Mouse (Mus musculus) ES-E14 (cell line): ENCODE measurements around the gene Itgb5. TPM values are rescaled to one million over a fixed set of nuclear protein-coding genes. Genes with fewer than 3 reads are reported as not detected.
A peak's percentile ranks its signal among the peaks of the same experiment; 100 is the strongest.

Experiments used
- DNase-seq: peaks from one replicate; pipeline ENCODE4 v3.0.0-alpha.2; 2013; ENCODE audit warnings: low read depth, low spot score
- H3K27ac ChIP-seq: 2 replicates; pipeline ENCODE4 v1.5.1; 2012; ENCODE audit warnings: low read depth, mild to moderate bottlenecking, low read length, moderate library complexity, mixed read lengths; ENCODE audit not compliant: poor library complexity, insufficient read depth, severe bottlenecking
- H3K36me3 ChIP-seq: 2 replicates; pipeline ENCODE4 v1.6.1; 2012; ENCODE audit warnings: mild to moderate bottlenecking, low read length, moderate library complexity, mixed read lengths; ENCODE audit not compliant: control insufficient read depth, poor library complexity, insufficient read depth, severe bottlenecking
- H3K4me1 ChIP-seq, 2 experiments: fragments of 150-350 bp in 1 of 2; sonication (generic) in 1 of 2; 2 replicates each; pipeline ENCODE4 v1.6.1; 2012; ENCODE audit warnings: low read length in 2 of 2, mild to moderate bottlenecking in 1 of 2, mixed read lengths in 1 of 2; ENCODE audit not compliant: control insufficient read depth in 2 of 2, insufficient read depth in 2 of 2, poor library complexity in 1 of 2
- H3K4me3 ChIP-seq, 2 experiments: fragments of 150-350 bp in 1 of 2; sonication (generic) in 1 of 2; 2 replicates each; pipeline ENCODE4 v1.5.1; 2012; ENCODE audit warnings: low read length in 2 of 2, low read depth in 1 of 2, mild to moderate bottlenecking in 1 of 2, mixed read lengths in 1 of 2; ENCODE audit not compliant: insufficient read depth in 1 of 2, poor library complexity in 1 of 2, severe bottlenecking in 1 of 2
- H3K9ac ChIP-seq: 2 replicates; pipeline ENCODE4 v1.6.1; 2012; ENCODE audit warnings: low read depth, mild to moderate bottlenecking, low read length, mixed read lengths; ENCODE audit not compliant: poor library complexity, insufficient read depth, severe bottlenecking
- H3K9me3 ChIP-seq: fragments of 150-350 bp; sonication (generic); 2 replicates; pipeline ENCODE4 v1.6.1; 2012; ENCODE audit warnings: low read depth, mild to moderate bottlenecking, low read length; ENCODE audit not compliant: control insufficient read depth, insufficient read depth
- CHD2 ChIP-seq: IDR thresholded peaks from 2 replicates; pipeline ENCODE4 v1.6.1; 2014; ENCODE audit warnings: mild to moderate bottlenecking, low read depth, low read length, inconsistent platforms
- HCFC1 ChIP-seq: IDR thresholded peaks from 2 replicates; pipeline ENCODE4 v1.6.1; 2012; ENCODE audit warnings: low read length, inconsistent platforms, borderline replicate concordance; ENCODE audit not compliant: insufficient read depth
- MAFK ChIP-seq: IDR thresholded peaks from 2 replicates; pipeline ENCODE4 v1.6.1; 2014; ENCODE audit warnings: mild to moderate bottlenecking, low read depth, low read length, inconsistent platforms; ENCODE audit not compliant: insufficient read depth
- ZC3H11A ChIP-seq: IDR thresholded peaks from 2 replicates; pipeline ENCODE4 v1.6.1; 2012; ENCODE audit warnings: low read depth, mild to moderate bottlenecking, inconsistent platforms, low read length, borderline replicate concordance
- ZNF384 ChIP-seq: IDR thresholded peaks from 2 replicates; pipeline ENCODE4 v1.6.1; 2012; ENCODE audit warnings: low read depth, low read length, inconsistent platforms
- in situ Hi-C, 2 experiments: fragments of 600-800 bp; cut with MboI; formaldehyde crosslinking; loops; one replicate each; pipeline ENCODE4 v1.15.1; 2025; ENCODE audit warnings: low sequenced_read_pairs in 2 of 2, inconsistent platforms in 1 of 2; ENCODE audit not compliant: unreplicated experiment in 2 of 2
- total RNA-seq: library from RNA; depleted of rRNA; stranded (reverse); fragments of 300-350 nt; gene quantifications from 2 replicates; pipeline ENCODE4 v1.2.3, GENCODE M21; 2012

Gene Itgb5
- total RNA-seq, 1 experiment: 60.6 TPM

- H3K9ac ChIP-seq: no peak overlapping the region
- in situ Hi-C loops: no loop called here
- no peak for DNase-seq
- no peaks in the 10 kb centered on the region for H3K4me1 ChIP-seq
- no peak overlapping the region for H3K4me3 ChIP-seq
- no peaks in the 10 kb centered on the region for H3K9me3 ChIP-seq
- H3K36me3 ChIP-seq: no peaks in the 10 kb centered on the region
- no peak overlapping the region for H3K27ac ChIP-seq
- no peak for TF ChIP-seq ZC3H11A
- TF ChIP-seq CHD2: no peak
- no peak for TF ChIP-seq MAFK
- no peak for TF ChIP-seq HCFC1
- TF ChIP-seq ZNF384: no peak
Measured at GRCm38 (mm10) chr16:33795887-33796286, 33.6 kb upstream of the Itgb5 start.

- in situ Hi-C loops: no loop called here
- TF ChIP-seq ZC3H11A: no peak
- TF ChIP-seq CHD2: no peak
- TF ChIP-seq MAFK: no peak
- Histone ChIP-seq H3K9ac (no peak overlapping the region), H3K4me1 (no peaks in the 10 kb centered on the region), H3K36me3 (no peaks in the 10 kb centered on the region), H3K27ac (no peak overlapping the region), H3K4me3 (no peak overlapping the region), H3K9me3 (no peaks in the 10 kb centered on the region)
- no peak for DNase-seq
Measured at GRCm38 (mm10) chr16:33796756-33797155, 32.7 kb upstream of the Itgb5 start.

GRCm38 (mm10) chr16:33797860-33798259, 31.6 kb upstream of the Itgb5 start:
- peak; percentile 48 for DNase-seq
- in situ Hi-C loops: no loop called here
- H3K36me3 ChIP-seq: no peaks in the 10 kb centered on the region
- no peak overlapping the region for H3K27ac ChIP-seq
- no peak overlapping the region for H3K9ac ChIP-seq
- H3K4me1 ChIP-seq: no peaks in the 10 kb centered on the region
- H3K9me3 ChIP-seq: no peaks in the 10 kb centered on the region
- TF ChIP-seq ZC3H11A (peak; percentile 73; the same call in 1 of the 2 replicates), CHD2 (no peak), MAFK (no peak), HCFC1 (no peak), ZNF384 (no peak)
- H3K4me3 ChIP-seq: no peak overlapping the region

- DNase-seq: no peak
- in situ Hi-C loops: loop anchor here in 1 of 2 experiments (25.0 kb wide), 1 partner anchor 302 kb away; no protein-coding TSS in a partner anchor
- H3K4me1 ChIP-seq: no peaks in the 10 kb centered on the region; a peak in 1 of 4 replicates
- no peaks in the 10 kb centered on the region for H3K36me3 ChIP-seq
- no peak overlapping the region for H3K9ac ChIP-seq
- no peak overlapping the region for H3K4me3 ChIP-seq
- H3K27ac ChIP-seq: no peak overlapping the region
- TF ChIP-seq CHD2 (no peak), ZNF384 (no peak), MAFK (no peak), ZC3H11A (no peak), HCFC1 (no peak)
- H3K9me3 ChIP-seq: no peaks in the 10 kb centered on the region
Measured at GRCm38 (mm10) chr16:33810002-33810401, 19.5 kb upstream of the Itgb5 start.

GRCm38 (mm10) chr16:33818413-33819165, 10.9 kb upstream of the Itgb5 start:
- in situ Hi-C loops: loop anchor here in 1 of 2 experiments (25.0 kb wide), 1 partner anchor 294 kb away; no protein-coding TSS in a partner anchor
- Histone ChIP-seq H3K27ac (no peak overlapping the region), H3K36me3 (no peaks in the 10 kb centered on the region), H3K9me3 (no peaks in the 10 kb centered on the region), H3K9ac (no peak overlapping the region), H3K4me3 (no peak overlapping the region), H3K4me1 (no peaks in the 10 kb centered on the region)
- DNase-seq: no peak
- TF ChIP-seq CHD2: no peak
- TF ChIP-seq ZNF384: no peak
- TF ChIP-seq ZC3H11A: no peak
